Mouse (Mus musculus) embryonic facial prominence, embryonic 13.5 days (tissue): Measurements from ENCODE around the gene Alpl. TPM values are rescaled to one million over a fixed set of nuclear protein-coding genes. Genes with fewer than 3 reads are reported as not detected.

Experiments used
- ATAC-seq: fragments of 200-750 bp; cut with Nextera tagmentation; 2 replicates; pipeline ENCODE4 v1.8.0; 2017; ENCODE audit warnings: low read depth; ENCODE audit not compliant: insufficient number of reproducible peaks, insufficient read depth, low FRiP score, low TSS enrichment
- H3K27ac ChIP-seq: fragments of 300-500 bp; sonication (generic); 2 replicates; pipeline ENCODE4 v1.5.1; 2015; ENCODE audit warnings: moderate library complexity, mild to moderate bottlenecking, inconsistent platforms
- H3K27me3 ChIP-seq: fragments of 300-500 bp; sonication (generic); 2 replicates; pipeline ENCODE4 v1.6.1; 2015; ENCODE audit warnings: mild to moderate bottlenecking, inconsistent platforms
- H3K36me3 ChIP-seq: fragments of 300-500 bp; sonication (generic); 2 replicates; pipeline ENCODE4 v1.6.1; 2015; ENCODE audit warnings: mild to moderate bottlenecking, inconsistent platforms
- H3K4me1 ChIP-seq: fragments of 300-500 bp; sonication (generic); 2 replicates; pipeline ENCODE4 v1.6.1; 2015; ENCODE audit warnings: inconsistent platforms
- H3K4me2 ChIP-seq: fragments of 300-500 bp; sonication (generic); 2 replicates; pipeline ENCODE4 v1.6.1; 2015; ENCODE audit warnings: moderate library complexity, mild to moderate bottlenecking, inconsistent platforms
- H3K4me3 ChIP-seq: fragments of 300-500 bp; sonication (generic); 2 replicates; pipeline ENCODE4 v1.5.1; 2015; ENCODE audit warnings: mild to moderate bottlenecking, inconsistent platforms
- H3K9ac ChIP-seq: fragments of 300-500 bp; sonication (generic); 2 replicates; pipeline ENCODE4 v1.6.1; 2015; ENCODE audit warnings: mild to moderate bottlenecking, inconsistent platforms
- H3K9me3 ChIP-seq: fragments of 300-500 bp; sonication (generic); 2 replicates; pipeline ENCODE4 v1.6.1; 2016; ENCODE audit warnings: inconsistent platforms
- WGBS: fragments of 180-500 bp; shearing (Covaris S2); methylation state at CpG from one replicate; pipeline ENCODE4 v1.1.7; 2015; ENCODE audit warnings: mixed read lengths; 5-methylcytosine and 5-hydroxymethylcytosine counted together
- polyA plus RNA-seq: library from polyadenylated mRNA; unstranded; fragments of >200 nt; fragmentation: Nextera tagmentation; extraction: Ambion mirVana; gene quantifications from 2 replicates; pipeline ENCODE4 v1.2.1, GENCODE M21; 2015

Gene Alpl
- polyA plus RNA-seq, 1 experiment from 2014 or later = 122 TPM

- no peak overlapping the region for H3K27ac ChIP-seq
- ATAC-seq = no peak
- WGBS = 85% methylated on average over 6 of the region's 6 CpGs
These were observed 27.4 kb downstream of the Alpl start for GRCm38 (mm10) chr4:137768831-137769230.

GRCm38 (mm10) chr4:137768381-137768780, 27.8 kb downstream of the Alpl start:
- H3K27me3 ChIP-seq = no peaks in the 10 kb centered on the region
- peaks cover 70% of the 10 kb centered on the region for H3K4me1 ChIP-seq
- no peaks in the 10 kb centered on the region for H3K36me3 ChIP-seq
- no peak for ATAC-seq
- 83% methylated on average over 5 of the region's 5 CpGs for WGBS
- H3K4me3 ChIP-seq = no peak overlapping the region
- no peaks in the 10 kb centered on the region for H3K9me3 ChIP-seq
- no peak overlapping the region for H3K9ac ChIP-seq
- no peak overlapping the region for H3K4me2 ChIP-seq
- H3K27ac ChIP-seq = no peak overlapping the region

More at GRCm38 (mm10) chr4:137768831-137769230, 27.4 kb downstream of the Alpl start:
- H3K27me3 ChIP-seq = no peaks in the 10 kb centered on the region
- H3K9me3 ChIP-seq = no peaks in the 10 kb centered on the region
- no peak overlapping the region for H3K4me2 ChIP-seq
- H3K4me3 ChIP-seq = no peak overlapping the region
- no peaks in the 10 kb centered on the region for H3K36me3 ChIP-seq
- H3K9ac ChIP-seq = no peak overlapping the region
- peaks cover 74% of the 10 kb centered on the region for H3K4me1 ChIP-seq

- H3K9me3 ChIP-seq = no peaks in the 10 kb centered on the region
- no peaks in the 10 kb centered on the region for H3K36me3 ChIP-seq
- no peak overlapping the region; the same call in 1 of the 2 replicates for H3K9ac ChIP-seq
- no peak for ATAC-seq
- 20% methylated on average over 5 of the region's 5 CpGs for WGBS
- H3K27me3 ChIP-seq = no peaks in the 10 kb centered on the region
- peak overlapping the region; percentile 81 for H3K27ac ChIP-seq
- no peak overlapping the region for H3K4me2 ChIP-seq
- peaks cover 52% of the 10 kb centered on the region for H3K4me1 ChIP-seq
- H3K4me3 ChIP-seq = no peak overlapping the region
These were observed 29.8 kb downstream of the Alpl start for GRCm38 (mm10) chr4:137766365-137766764.

- H3K4me2 ChIP-seq = no peak overlapping the region
- H3K36me3 ChIP-seq = no peaks in the 10 kb centered on the region
- WGBS = 40% methylated on average over 7 of the region's 7 CpGs
- ATAC-seq = peak; percentile 80
- H3K4me1 ChIP-seq = peaks cover 45% of the 10 kb centered on the region
- H3K27me3 ChIP-seq = no peaks in the 10 kb centered on the region
- no peaks in the 10 kb centered on the region for H3K9me3 ChIP-seq
- peak overlapping the region; percentile 81 for H3K27ac ChIP-seq
- H3K4me3 ChIP-seq = no peak overlapping the region
- H3K9ac ChIP-seq = peak overlapping the region; percentile 4; the same call in 1 of the 2 replicates
These were observed 30.6 kb downstream of the Alpl start for GRCm38 (mm10) chr4:137765554-137765971.

GRCm38 (mm10) chr4:137764621-137765020, 31.6 kb downstream of the Alpl start:
- 61% methylated on average over 3 of the region's 3 CpGs for WGBS
- no peak overlapping the region for H3K4me2 ChIP-seq
- peak overlapping the region; percentile 28; the same call in 1 of the 2 replicates for H3K27ac ChIP-seq
- ATAC-seq = no peak
- no peaks in the 10 kb centered on the region for H3K9me3 ChIP-seq
- no peak overlapping the region for H3K9ac ChIP-seq
- no peak overlapping the region for H3K4me3 ChIP-seq
- H3K4me1 ChIP-seq = peaks cover 41% of the 10 kb centered on the region
- H3K36me3 ChIP-seq = no peaks in the 10 kb centered on the region
- H3K27me3 ChIP-seq = no peaks in the 10 kb centered on the region

- no peaks in the 10 kb centered on the region for H3K27me3 ChIP-seq
- no peak overlapping the region for H3K4me3 ChIP-seq
- peak overlapping the region; percentile 28; the same call in 1 of the 2 replicates for H3K27ac ChIP-seq
- H3K36me3 ChIP-seq = no peaks in the 10 kb centered on the region
- no peak overlapping the region for H3K4me2 ChIP-seq
- ATAC-seq = no peak
- H3K9ac ChIP-seq = no peak overlapping the region
- no peaks in the 10 kb centered on the region for H3K9me3 ChIP-seq
- peaks cover 40% of the 10 kb centered on the region for H3K4me1 ChIP-seq
- WGBS = 64% methylated on average over 8 of the region's 8 CpGs
These were observed 32.2 kb downstream of the Alpl start for GRCm38 (mm10) chr4:137763920-137764495.

GRCm38 (mm10) chr4:137762886-137763285, 33.3 kb downstream of the Alpl start:
- H3K4me1 ChIP-seq = peaks cover 34% of the 10 kb centered on the region
- no peak overlapping the region for H3K27ac ChIP-seq
- no peak overlapping the region for H3K4me2 ChIP-seq
- H3K9ac ChIP-seq = no peak overlapping the region
- 79% methylated on average over 9 of the region's 9 CpGs for whole genome bisulfite sequencing
- no peak overlapping the region for H3K4me3 ChIP-seq
- H3K27me3 ChIP-seq = no peaks in the 10 kb centered on the region
- no peak for ATAC-seq
- no peaks in the 10 kb centered on the region for H3K36me3 ChIP-seq
- no peaks in the 10 kb centered on the region for H3K9me3 ChIP-seq

GRCm38 (mm10) chr4:137754446-137754845, 41.7 kb downstream of the Alpl start:
- H3K4me1 ChIP-seq = peaks cover 66% of the 10 kb centered on the region
- H3K27ac ChIP-seq = 0 out of 2 replicates have a peak overlapping the region, but pooled peaks have one; percentile 39
- H3K4me3 ChIP-seq = no peak overlapping the region
- no peaks in the 10 kb centered on the region for H3K27me3 ChIP-seq
- H3K4me2 ChIP-seq = no peak overlapping the region
- ATAC-seq = no peak
- no peaks in the 10 kb centered on the region for H3K9me3 ChIP-seq
- H3K9ac ChIP-seq = no peak overlapping the region
- peaks cover 8% of the 10 kb centered on the region for H3K36me3 ChIP-seq
- whole genome bisulfite sequencing = 66% methylated on average over 2 of the region's 2 CpGs

GRCm38 (mm10) chr4:137753199-137753598, 43.0 kb downstream of the Alpl start:
- peaks cover 8% of the 10 kb centered on the region for H3K36me3 ChIP-seq
- ATAC-seq = no peak
- peaks cover 69% of the 10 kb centered on the region for H3K4me1 ChIP-seq
- 75% methylated on average over 7 of the region's 7 CpGs for WGBS
- no peaks in the 10 kb centered on the region for H3K27me3 ChIP-seq
- no peak overlapping the region for H3K9ac ChIP-seq
- H3K27ac ChIP-seq = no peak overlapping the region
- no peaks in the 10 kb centered on the region for H3K9me3 ChIP-seq
- no peak overlapping the region for H3K4me2 ChIP-seq
- H3K4me3 ChIP-seq = no peak overlapping the region

GRCm38 (mm10) chr4:137752471-137752870, 43.7 kb downstream of the Alpl start:
- H3K9ac ChIP-seq = peak overlapping the region; percentile 36; the same call in 1 of the 2 replicates
- H3K27ac ChIP-seq = peak overlapping the region; percentile 68; the same call in 1 of the 2 replicates
- peaks cover 69% of the 10 kb centered on the region for H3K4me1 ChIP-seq
- peak overlapping the region; percentile 16; the same call in 1 of the 2 replicates for H3K4me2 ChIP-seq
- no peak overlapping the region for H3K4me3 ChIP-seq
- ATAC-seq = 0 out of 2 replicates have a peak, but pooled peaks have one; percentile 44
- no peaks in the 10 kb centered on the region for H3K27me3 ChIP-seq
- H3K9me3 ChIP-seq = no peaks in the 10 kb centered on the region
- peaks cover 8% of the 10 kb centered on the region for H3K36me3 ChIP-seq
- WGBS = 48% methylated on average over 15 of the region's 15 CpGs

GRCm38 (mm10) chr4:137751717-137752116, 44.5 kb downstream of the Alpl start:
- no peaks in the 10 kb centered on the region for H3K27me3 ChIP-seq
- peaks cover 69% of the 10 kb centered on the region for H3K4me1 ChIP-seq
- WGBS = 50% methylated on average over 9 of the region's 9 CpGs
- H3K4me3 ChIP-seq = no peak overlapping the region
- peak overlapping the region; percentile 68 for H3K27ac ChIP-seq
- ATAC-seq = no peak
- H3K9ac ChIP-seq = no peak overlapping the region
- H3K36me3 ChIP-seq = peaks cover 14% of the 10 kb centered on the region
- H3K4me2 ChIP-seq = peak overlapping the region; percentile 16; the same call in 1 of the 2 replicates
- no peaks in the 10 kb centered on the region for H3K9me3 ChIP-seq

GRCm38 (mm10) chr4:137751310-137751709, 44.9 kb downstream of the Alpl start:
- Histone ChIP-seq H3K9ac (no peak overlapping the region), H3K4me2 (peak overlapping the region; percentile 16; the same call in 1 of the 2 replicates), H3K4me1 (peaks cover 69% of the 10 kb centered on the region), H3K9me3 (no peaks in the 10 kb centered on the region), H3K36me3 (peaks cover 18% of the 10 kb centered on the region), H3K27me3 (no peaks in the 10 kb centered on the region), H3K27ac (peak overlapping the region; percentile 68), H3K4me3 (no peak overlapping the region)
- 64% methylated on average over 8 of the region's 8 CpGs for WGBS
- ATAC-seq = no peak
